Mouse (Mus musculus) R1 (cell line): ENCODE results near the gene Prelid1.

Source experiments
- DNase-seq: peaks from one replicate; pipeline ENCODE4 v3.0.0-alpha.2; 2018; ENCODE audit warnings: low read depth, low spot score

Prelid1 gene

GRCm38 (mm10) chr13:55332331-55332730 is 12.0 kb downstream of the Prelid1 start:
- DNase-seq = no peak

- DNase-seq = peak; percentile 70
Measured at GRCm38 (mm10) chr13:55335701-55336100, 15.4 kb downstream of the Prelid1 start.

- peak; percentile 50 for DNase-seq
Measured at GRCm38 (mm10) chr13:55337341-55337975, 17.2 kb downstream of the Prelid1 start.

- peak; percentile 86 for DNase-seq
Measured at GRCm38 (mm10) chr13:55338131-55339054, 18.1 kb downstream of the Prelid1 start.

- DNase-seq = peak; percentile 96
Measured at GRCm38 (mm10) chr13:55339259-55339658, 19.0 kb downstream of the Prelid1 start.

GRCm38 (mm10) chr13:55342469-55342868 is 22.2 kb downstream of the Prelid1 start:
- DNase-seq = no peak

- no peak for DNase-seq
Measured at GRCm38 (mm10) chr13:55344286-55344685, 24.0 kb downstream of the Prelid1 start.

- DNase-seq = no peak
Measured at GRCm38 (mm10) chr13:55346745-55347144, 26.4 kb downstream of the Prelid1 start.

GRCm38 (mm10) chr13:55361145-55361544 is 40.8 kb downstream of the Prelid1 start:
- no peak for DNase-seq

- DNase-seq = no peak
Measured at GRCm38 (mm10) chr13:55361974-55362452, 41.7 kb downstream of the Prelid1 start.

- peak; percentile 100 for DNase-seq
Measured at GRCm38 (mm10) chr13:55362453-55363060, 42.3 kb downstream of the Prelid1 start, which contains the start of gene Lman2. Lman2 (minus strand) TSS chr13:55362783.

- DNase-seq = no peak
Measured at GRCm38 (mm10) chr13:55368401-55368800, 48.1 kb downstream of the Prelid1 start.

GRCm38 (mm10) chr13:55369531-55370114 is 49.3 kb downstream of the Prelid1 start, which contains the start of gene Rgs14:
Rgs14 (plus strand) TSS chr13:55369732.
- no peak for DNase-seq

- DNase-seq = no peak
Measured at GRCm38 (mm10) chr13:55370234-55370633, 49.9 kb downstream of the Prelid1 start.

GRCm38 (mm10) chr13:55371007-55371681 is 50.8 kb downstream of the Prelid1 start:
- no peak for DNase-seq

- no peak for DNase-seq
Measured at GRCm38 (mm10) chr13:55371740-55372139, 51.4 kb downstream of the Prelid1 start.

GRCm38 (mm10) chr13:55374206-55374924 is 54.1 kb downstream of the Prelid1 start:
- DNase-seq = no peak
